ENCODE assay signal across 9 mouse cellular contexts in genomic region chr11:60492726-60493125, GRCm38 (mm10).
"Had no signal": no experiment of that assay in that cellular context is flagged by ENCODE, and none has a peak within 500 bp of the region (broad histone marks: within the 10 kb centered on the region; RNA-seq: fewer than 3 reads in every experiment).

No protein-coding gene starts in this region.

- DNase-seq: kidney, postnatal 25 days; layer of hippocampus, adult 9-11 months; liver, embryonic 13.5 days; lung, adult 2 months; lung, postnatal 14 days; lung, postnatal 4 days; midbrain, embryonic 14.5 days; thymus, adult 2 months; thymus, postnatal 14 days had no signal
